Mouse (Mus musculus): ENCODE data around the gene Olfr203. TPM values are rescaled to one million over a fixed set of nuclear protein-coding genes. Genes with fewer than 3 reads are reported as not detected.
"Not testable (repeated sequence)": the region's sequence is repeated elsewhere in the genome, so short reads cannot be mapped to it uniquely, and the experiment has no call there.

The Olfr203 gene
- polyA plus RNA-seq, 1 experiment from 2014 or later = not detected

DNA sequence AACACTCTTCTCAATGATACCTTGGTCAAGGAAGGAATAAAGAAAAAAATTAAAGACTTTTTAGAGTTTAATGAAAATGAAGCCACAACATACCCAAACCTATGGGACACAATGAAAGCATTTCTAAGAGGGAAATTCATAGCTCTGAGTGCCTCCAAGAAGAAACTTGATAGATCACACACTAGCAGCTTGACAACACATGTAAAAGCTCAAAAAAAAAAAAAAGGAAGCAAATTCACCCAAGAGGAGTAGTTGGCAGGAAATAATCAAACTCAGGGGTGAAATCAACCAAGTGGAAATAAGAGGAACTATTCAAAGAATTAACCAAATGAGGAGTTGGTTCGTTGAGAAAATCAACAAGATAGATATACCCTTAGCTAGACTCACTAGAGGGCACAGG lies 24.6 kb downstream of the Olfr203 start:
- not testable (repeated sequence) for H3K27me3 ChIP-seq (ENCODE audit: control insufficient read depth, insufficient read depth, low read depth, low read length); H3K4me1 ChIP-seq (ENCODE audit: control insufficient read depth, insufficient read depth, low read length); H3K4me3 ChIP-seq (ENCODE audit: low read depth, low read length); H3K27ac ChIP-seq (ENCODE audit: low read length); ATAC-seq; H3K9me3 ChIP-seq (replicated peaks; ENCODE audit: control insufficient read depth, low read length, poor library complexity, severe bottlenecking); H3K36me3 ChIP-seq (ENCODE audit: control insufficient read depth, insufficient read depth, low read length); H3K9ac ChIP-seq (ENCODE audit: low read depth, low read length); H3K4me2 ChIP-seq (ENCODE audit: low read length)
- WGBS = 68% methylated on average over 1 of the region's 1 CpGs

DNA sequence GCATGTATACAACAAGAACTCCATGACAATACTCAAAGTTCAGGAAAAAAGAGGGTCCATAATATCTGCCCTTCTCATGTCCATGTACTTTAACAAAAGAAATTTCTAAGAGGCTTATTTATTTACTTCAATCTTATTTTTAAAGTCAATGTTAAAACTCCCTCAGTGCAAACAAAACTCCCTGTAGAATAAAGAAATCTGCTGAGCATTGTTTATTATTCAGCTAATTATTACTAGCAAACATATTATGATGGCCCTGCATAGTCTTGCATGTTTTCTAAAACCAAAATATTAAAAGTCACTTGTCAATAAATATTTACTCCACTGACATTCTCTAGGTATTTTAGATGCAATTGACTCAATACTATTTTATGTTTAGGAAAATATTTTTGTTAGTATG lies 32.4 kb downstream of the Olfr203 start, which contains the start of gene Olfr205:
Gene Olfr205, minus strand, starts transcription at position 101 of the 400 bp plus-strand sequence.
- H3K4me1 ChIP-seq (ENCODE audit: control insufficient read depth, insufficient read depth, low read length) = no peaks in the 10 kb centered on the region
- no peak within 1 kb of the TSS for H3K4me2 ChIP-seq (ENCODE audit: low read length)
- ATAC-seq = no peak
- H3K9ac ChIP-seq (ENCODE audit: low read depth, low read length) = no peak within 1 kb of the TSS
- no peaks in the 10 kb centered on the region for H3K9me3 ChIP-seq (replicated peaks; ENCODE audit: control insufficient read depth, low read length, poor library complexity, severe bottlenecking)
- no peak within 1 kb of the TSS for H3K4me3 ChIP-seq (ENCODE audit: low read depth, low read length)
- H3K27me3 ChIP-seq (ENCODE audit: control insufficient read depth, insufficient read depth, low read depth, low read length) = no peaks in the 10 kb centered on the region
- no peak within 1 kb of the TSS for H3K27ac ChIP-seq (ENCODE audit: low read length)
- H3K36me3 ChIP-seq (ENCODE audit: control insufficient read depth, insufficient read depth, low read length) = no peaks in the 10 kb centered on the region

DNA sequence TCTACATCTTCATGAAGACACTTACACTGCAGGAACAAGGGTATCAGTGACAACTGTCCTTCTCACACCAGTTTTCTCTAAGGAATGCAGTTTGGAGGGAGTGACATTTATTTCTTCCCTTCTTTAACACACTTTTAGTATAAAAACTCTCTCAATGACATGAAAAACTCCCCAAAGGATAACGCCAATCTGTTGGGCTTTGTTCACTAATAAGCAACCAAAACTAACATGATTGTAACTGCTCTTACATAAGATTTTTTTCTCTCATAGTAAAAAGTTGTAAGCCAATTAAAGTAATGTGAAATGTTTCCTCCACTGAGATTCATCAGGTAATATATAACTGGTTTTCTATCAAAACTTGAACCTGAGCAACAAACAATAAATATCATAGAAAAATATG lies 50.5 kb downstream of the Olfr203 start, which contains the start of gene Olfr206:
Gene Olfr206, minus strand, starts transcription at position 101 of the 400 bp plus-strand sequence.
- no peaks in the 10 kb centered on the region for H3K36me3 ChIP-seq (ENCODE audit: control insufficient read depth, insufficient read depth, low read length)
- whole genome bisulfite sequencing = 84% methylated on average over 1 of the region's 1 CpGs
- H3K27ac ChIP-seq (ENCODE audit: low read length) = no peak within 1 kb of the TSS
- no peak for ATAC-seq
- no peak within 1 kb of the TSS for H3K4me3 ChIP-seq (ENCODE audit: low read depth, low read length)
- no peaks in the 10 kb centered on the region for H3K4me1 ChIP-seq (ENCODE audit: control insufficient read depth, insufficient read depth, low read length)
- no peaks in the 10 kb centered on the region for H3K27me3 ChIP-seq (ENCODE audit: control insufficient read depth, insufficient read depth, low read depth, low read length)
- H3K9ac ChIP-seq (ENCODE audit: low read depth, low read length) = no peak within 1 kb of the TSS
- no peak within 1 kb of the TSS for H3K4me2 ChIP-seq (ENCODE audit: low read length)
- no peaks in the 10 kb centered on the region for H3K9me3 ChIP-seq (replicated peaks; ENCODE audit: control insufficient read depth, low read length, poor library complexity, severe bottlenecking)

Other genes with a start within 250 kb of the Olfr203 start
- gene Olfr190, start 220.9 kb upstream of the Olfr203 start, polyA plus RNA-seq (2015; fragmentation: Nextera tagmentation; extraction: Ambion mirVana) = not detected in 2 replicates
- not detected in 2 replicates for gene Olfr191, start 209.1 kb upstream of the Olfr203 start, polyA plus RNA-seq (2015; fragmentation: Nextera tagmentation; extraction: Ambion mirVana)
- gene Olfr193, start 187.0 kb upstream of the Olfr203 start, polyA plus RNA-seq (2015; fragmentation: Nextera tagmentation; extraction: Ambion mirVana) = not detected in 2 replicates
- gene Olfr194, start 177.8 kb upstream of the Olfr203 start, polyA plus RNA-seq (2015; fragmentation: Nextera tagmentation; extraction: Ambion mirVana) = not detected in 2 replicates
- not detected in 2 replicates for gene Olfr195, start 151.8 kb upstream of the Olfr203 start, polyA plus RNA-seq (2015; fragmentation: Nextera tagmentation; extraction: Ambion mirVana)
- gene Olfr196, start 128.4 kb upstream of the Olfr203 start, polyA plus RNA-seq (2015; fragmentation: Nextera tagmentation; extraction: Ambion mirVana) = not detected in 2 replicates
- gene Olfr198, start 95.3 kb upstream of the Olfr203 start, polyA plus RNA-seq (2015; fragmentation: Nextera tagmentation; extraction: Ambion mirVana) = not detected in 2 replicates
- gene Olfr199, start 79.1 kb upstream of the Olfr203 start, polyA plus RNA-seq (2015; fragmentation: Nextera tagmentation; extraction: Ambion mirVana) = not detected in 2 replicates
- not detected in 2 replicates for gene Olfr201, start 26.2 kb upstream of the Olfr203 start, polyA plus RNA-seq (2015; fragmentation: Nextera tagmentation; extraction: Ambion mirVana)
- gene Olfr202, start 12.1 kb upstream of the Olfr203 start, polyA plus RNA-seq (2015; fragmentation: Nextera tagmentation; extraction: Ambion mirVana) = not detected in 2 replicates
- not detected in 2 replicates for gene Olfr204, start 19.4 kb downstream of the Olfr203 start, polyA plus RNA-seq (2015; fragmentation: Nextera tagmentation; extraction: Ambion mirVana)
- not detected in 2 replicates for gene Olfr205, start 32.3 kb downstream of the Olfr203 start, polyA plus RNA-seq (2015; fragmentation: Nextera tagmentation; extraction: Ambion mirVana)
- gene Olfr206, start 50.4 kb downstream of the Olfr203 start, polyA plus RNA-seq (2015; fragmentation: Nextera tagmentation; extraction: Ambion mirVana) = not detected in 2 replicates
- gene Olfr209, start 65.1 kb downstream of the Olfr203 start, polyA plus RNA-seq (2015; fragmentation: Nextera tagmentation; extraction: Ambion mirVana) = not detected in 2 replicates
- not detected in 2 replicates for gene Gabrr3, start 108.5 kb downstream of the Olfr203 start, polyA plus RNA-seq (2015; fragmentation: Nextera tagmentation; extraction: Ambion mirVana)
- 15.7 and 16.0 TPM in 2 replicates for gene Riox2, start 172.9 kb downstream of the Olfr203 start, polyA plus RNA-seq (2015; fragmentation: Nextera tagmentation; extraction: Ambion mirVana)